ENCODE assay signal across 9 mouse cellular contexts in the genomic region with DNA sequence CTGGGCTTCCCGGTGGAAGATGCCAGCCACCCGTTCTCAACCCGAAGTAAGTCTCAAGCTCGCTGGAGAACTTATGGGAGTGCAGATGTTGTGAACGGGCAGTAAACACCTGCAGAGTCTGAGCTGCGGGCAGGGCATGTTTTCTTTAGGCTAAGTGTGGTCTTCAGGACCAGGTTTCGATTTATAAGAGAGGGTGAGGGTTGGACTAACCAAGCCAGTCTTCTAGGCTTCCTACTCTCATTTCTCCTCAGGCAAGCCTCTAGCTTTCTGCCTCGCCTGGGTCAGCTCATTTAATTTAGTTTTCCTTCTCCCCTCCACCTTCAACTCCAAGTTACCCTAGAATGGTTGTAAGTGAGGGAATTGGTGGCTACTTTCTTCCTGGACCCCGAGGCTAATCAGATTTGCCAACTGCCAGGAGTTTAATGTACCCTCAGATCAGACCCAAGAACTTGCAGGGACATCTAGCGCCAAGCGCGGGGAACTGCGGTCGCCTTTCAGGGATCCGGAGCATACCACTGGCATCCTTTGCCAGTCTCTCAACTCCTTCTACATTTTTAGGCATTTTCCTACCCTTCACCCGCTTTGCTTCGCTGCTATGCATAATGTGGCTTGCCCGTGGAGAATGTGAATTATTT. TPM values are rescaled to one million over a fixed set of nuclear protein-coding genes. Genes with fewer than 3 reads are reported as not detected.
DNase-seq lines count a peak whose midpoint lies in the region; ATAC-seq and TF ChIP-seq lines count a peak whose summit lies in the region.
"Had no signal": no experiment of that assay in that cellular context is flagged by ENCODE, and none has a peak within 500 bp of the region (broad histone marks: within the 10 kb centered on the region; RNA-seq: fewer than 3 reads in every experiment).

No protein-coding gene starts in this region.

- no peak for DNase-seq in cerebellum, adult 2 months
- DNase-seq in cerebellum, adult 9-11 months: no peak
- peak; percentile 74 for DNase-seq in midbrain, embryonic 10.5 days (ENCODE audit: low spot score)
- peak; percentile 42 to 52 for DNase-seq in left cerebral cortex, postnatal 36 days (ENCODE audit: low spot score in 2 of 2)
- DNase-seq in neural tube, embryonic 11.5 days (ENCODE audit: low spot score): peak; percentile 74
- DNase-seq in spleen, adult 12 weeks (ENCODE audit: low spot score): no peak

- no peak for TF ChIP-seq POLR2A in cerebellum, adult 2 months (IDR thresholded peaks at IDR 0.05; ENCODE audit: borderline replicate concordance, insufficient read depth, low read length)

- no peak for ATAC-seq in midbrain, embryonic 15.5 days (replicated peaks)
- no peak for ATAC-seq in embryonic facial prominence, embryonic 15.5 days (ENCODE audit: insufficient number of reproducible peaks, low FRiP score, low TSS enrichment, low read depth)
- no peak for ATAC-seq in neural tube, embryonic 11.5 days (ENCODE audit: insufficient read depth, low FRiP score, low TSS enrichment)

- H3K27ac ChIP-seq in cerebellum, adult 2 months (ENCODE audit: insufficient read depth, low read length): no peak overlapping the region
- no peak overlapping the region for H3K27ac ChIP-seq in midbrain, embryonic 10.5 days (replicated peaks)
- H3K27ac ChIP-seq in midbrain, embryonic 15.5 days: no peak overlapping the region
- no peak overlapping the region for H3K27ac ChIP-seq in embryonic facial prominence, embryonic 15.5 days (replicated peaks)
- no peak overlapping the region for H3K27ac ChIP-seq in neural tube, embryonic 11.5 days (ENCODE audit: low read depth, low read length)
- H3K27ac ChIP-seq: lung, embryonic 15.5 days had no signal

- no peak overlapping the region for H3K4me2 ChIP-seq in midbrain, embryonic 15.5 days
- 0 out of 2 replicates have a peak overlapping the region, but pooled peaks have one; percentile 15 for H3K4me2 ChIP-seq in embryonic facial prominence, embryonic 15.5 days (replicated peaks)
- H3K4me2 ChIP-seq in neural tube, embryonic 11.5 days (ENCODE audit: low read depth): no peak overlapping the region
- H3K4me2 ChIP-seq: lung, embryonic 15.5 days had no signal

- peaks cover 18% of the 10 kb centered on the region; the same call in 1 of the 2 replicates for H3K27me3 ChIP-seq in cerebellum, adult 2 months (ENCODE audit: control insufficient read depth, insufficient read depth, low read length)
- H3K27me3 ChIP-seq in midbrain, embryonic 10.5 days (ENCODE audit: low read depth, poor library complexity, severe bottlenecking): peaks cover 100% of the 10 kb centered on the region
- H3K27me3 ChIP-seq in midbrain, embryonic 15.5 days (replicated peaks): peaks cover 83% of the 10 kb centered on the region
- peaks cover 95% of the 10 kb centered on the region for H3K27me3 ChIP-seq in embryonic facial prominence, embryonic 15.5 days
- peaks cover 97% of the 10 kb centered on the region for H3K27me3 ChIP-seq in neural tube, embryonic 11.5 days (ENCODE audit: control insufficient read depth, insufficient read depth, low read length)

- intact Hi-C loops in left cerebral cortex, postnatal 36 days (cut with DNase I): loop anchor here (2.0 to 10.0 kb wide), 5 partner anchors 597 to 1111 kb away; a partner anchor contains a TSS

- TF ChIP-seq CTCF in cerebellum, adult 2 months (IDR thresholded peaks at IDR 0.05; ENCODE audit: borderline replicate concordance, insufficient read depth, low read depth, low read length): peak; percentile 51; the same call in 1 of the 2 replicates

- H3K36me3 ChIP-seq in midbrain, embryonic 10.5 days: no peaks in the 10 kb centered on the region
- H3K36me3 ChIP-seq in midbrain, embryonic 15.5 days (replicated peaks): no peaks in the 10 kb centered on the region
- no peaks in the 10 kb centered on the region for H3K36me3 ChIP-seq in embryonic facial prominence, embryonic 15.5 days
- H3K36me3 ChIP-seq in neural tube, embryonic 11.5 days (ENCODE audit: control insufficient read depth, insufficient read depth, low read length): no peaks in the 10 kb centered on the region
- H3K36me3 ChIP-seq: lung, embryonic 15.5 days had no signal

- 3% methylated on average over 18 of the region's 18 CpGs for WGBS in cerebellum, adult 2 months
- 4% methylated on average over 18 of the region's 18 CpGs for WGBS in midbrain, embryonic 10.5 days
- WGBS in midbrain, embryonic 15.5 days: 6% methylated on average over 18 of the region's 18 CpGs
- 3% methylated on average over 18 of the region's 18 CpGs for WGBS in embryonic facial prominence, embryonic 15.5 days
- 2% methylated on average over 18 of the region's 18 CpGs for WGBS in neural tube, embryonic 11.5 days

- no peaks in the 10 kb centered on the region for H3K9me3 ChIP-seq in midbrain, embryonic 10.5 days (replicated peaks)
- H3K9me3 ChIP-seq in midbrain, embryonic 15.5 days: no peaks in the 10 kb centered on the region
- H3K9me3 ChIP-seq in embryonic facial prominence, embryonic 15.5 days (replicated peaks): no peaks in the 10 kb centered on the region
- H3K9me3 ChIP-seq in neural tube, embryonic 11.5 days (ENCODE audit: control insufficient read depth, low read length): no peaks in the 10 kb centered on the region
- H3K9me3 ChIP-seq: lung, embryonic 15.5 days had no signal

- H3K9ac ChIP-seq in midbrain, embryonic 15.5 days: no peak overlapping the region
- no peak overlapping the region for H3K9ac ChIP-seq in embryonic facial prominence, embryonic 15.5 days
- H3K9ac ChIP-seq in neural tube, embryonic 11.5 days (ENCODE audit: low read length): no peak overlapping the region
- H3K9ac ChIP-seq: lung, embryonic 15.5 days had no signal

- H3K4me1 ChIP-seq in cerebellum, adult 2 months (ENCODE audit: control insufficient read depth, insufficient read depth, low read length): no peaks in the 10 kb centered on the region
- H3K4me1 ChIP-seq in midbrain, embryonic 10.5 days: peaks cover 21% of the 10 kb centered on the region
- H3K4me1 ChIP-seq in midbrain, embryonic 15.5 days: peaks cover 11% of the 10 kb centered on the region
- H3K4me1 ChIP-seq in embryonic facial prominence, embryonic 15.5 days: peaks cover 27% of the 10 kb centered on the region
- H3K4me1 ChIP-seq in neural tube, embryonic 11.5 days (ENCODE audit: control insufficient read depth, insufficient read depth, low read length): no peaks in the 10 kb centered on the region

- no peak overlapping the region for H3K4me3 ChIP-seq in cerebellum, adult 2 months (replicated peaks; ENCODE audit: insufficient read depth, low read depth, low read length)
- no peak overlapping the region for H3K4me3 ChIP-seq in midbrain, embryonic 10.5 days
- no peak overlapping the region for H3K4me3 ChIP-seq in midbrain, embryonic 15.5 days
- H3K4me3 ChIP-seq in embryonic facial prominence, embryonic 15.5 days (replicated peaks): no peak overlapping the region
- no peak overlapping the region for H3K4me3 ChIP-seq in neural tube, embryonic 11.5 days (ENCODE audit: low read depth, low read length)
- H3K4me3 ChIP-seq: lung, embryonic 15.5 days had no signal

RNA-seq across cellular contexts. Expression of a gene that starts 4.1 kb away (rescaled TPM):
- 0.48 and 0.64 TPM in 2 replicates for polyA plus RNA-seq in cerebellum, adult 2 months (2012; rRNA removed)
- polyA plus RNA-seq in midbrain, embryonic 10.5 days (2016; fragmentation: Nextera tagmentation; extraction: Ambion mirVana): 0.17 and 0.50 TPM in 2 replicates
- 0.31 and 0.52 TPM in 2 replicates for polyA plus RNA-seq in midbrain, embryonic 15.5 days (2015; fragmentation: Nextera tagmentation; extraction: Ambion mirVana)
- polyA plus RNA-seq in embryonic facial prominence, embryonic 15.5 days (2015; fragmentation: Nextera tagmentation; extraction: Ambion mirVana): not detected in 2 replicates
- not detected for total RNA-seq in left cerebral cortex, postnatal 36 days (2021)
- polyA plus RNA-seq in neural tube, embryonic 11.5 days (2014; fragmentation: Nextera tagmentation; extraction: Ambion mirVana): 0.54 and 0.69 TPM in 2 replicates
- polyA plus RNA-seq: lung, embryonic 15.5 days had no signal

RNA-seq across cellular contexts. Expression of a gene that starts 4.7 kb away (rescaled TPM):
- polyA plus RNA-seq in cerebellum, adult 2 months (2012; rRNA removed): 0.10 TPM in 1 of 2 replicates, not detected in the other
- 0.05 TPM in 1 of 2 replicates, not detected in the other for polyA plus RNA-seq in midbrain, embryonic 10.5 days (2016; fragmentation: Nextera tagmentation; extraction: Ambion mirVana)
- 0.06 TPM in 1 of 2 replicates, not detected in the other for polyA plus RNA-seq in midbrain, embryonic 15.5 days (2015; fragmentation: Nextera tagmentation; extraction: Ambion mirVana)
- polyA plus RNA-seq in embryonic facial prominence, embryonic 15.5 days (2015; fragmentation: Nextera tagmentation; extraction: Ambion mirVana): not detected in 2 replicates
- not detected for total RNA-seq in left cerebral cortex, postnatal 36 days (2021)
- polyA plus RNA-seq in neural tube, embryonic 11.5 days (2014; fragmentation: Nextera tagmentation; extraction: Ambion mirVana): 0.41 and 1.0 TPM in 2 replicates
- polyA plus RNA-seq: lung, embryonic 15.5 days had no signal

RNA-seq across cellular contexts. Expression of a gene that starts 11.4 kb away (rescaled TPM):
- not detected in 2 replicates for polyA plus RNA-seq in cerebellum, adult 2 months (2012; rRNA removed)
- polyA plus RNA-seq in midbrain, embryonic 10.5 days (2016; fragmentation: Nextera tagmentation; extraction: Ambion mirVana): not detected in 2 replicates
- polyA plus RNA-seq in midbrain, embryonic 15.5 days (2015; fragmentation: Nextera tagmentation; extraction: Ambion mirVana): not detected in 2 replicates
- polyA plus RNA-seq in embryonic facial prominence, embryonic 15.5 days (2015; fragmentation: Nextera tagmentation; extraction: Ambion mirVana): not detected in 2 replicates
- total RNA-seq in left cerebral cortex, postnatal 36 days (2021): not detected
- polyA plus RNA-seq in neural tube, embryonic 11.5 days (2014; fragmentation: Nextera tagmentation; extraction: Ambion mirVana): 2.1 TPM in 2 replicates
- polyA plus RNA-seq: lung, embryonic 15.5 days had no signal

RNA-seq across cellular contexts. Expression of a gene that starts 15.9 kb away (rescaled TPM):
- not detected in 2 replicates for polyA plus RNA-seq in cerebellum, adult 2 months (2012; rRNA removed)
- not detected in 2 replicates for polyA plus RNA-seq in midbrain, embryonic 10.5 days (2016; fragmentation: Nextera tagmentation; extraction: Ambion mirVana)
- polyA plus RNA-seq in midbrain, embryonic 15.5 days (2015; fragmentation: Nextera tagmentation; extraction: Ambion mirVana): not detected in 2 replicates
- not detected in 2 replicates for polyA plus RNA-seq in embryonic facial prominence, embryonic 15.5 days (2015; fragmentation: Nextera tagmentation; extraction: Ambion mirVana)
- not detected for total RNA-seq in left cerebral cortex, postnatal 36 days (2021)
- polyA plus RNA-seq in neural tube, embryonic 11.5 days (2014; fragmentation: Nextera tagmentation; extraction: Ambion mirVana): 8.1 and 8.5 TPM in 2 replicates
- polyA plus RNA-seq: lung, embryonic 15.5 days had no signal

RNA-seq across cellular contexts. Expression of a gene that starts 28.3 kb away (rescaled TPM):
- not detected in 2 replicates for polyA plus RNA-seq in cerebellum, adult 2 months (2012; rRNA removed)
- not detected in 2 replicates for polyA plus RNA-seq in midbrain, embryonic 10.5 days (2016; fragmentation: Nextera tagmentation; extraction: Ambion mirVana)
- polyA plus RNA-seq in midbrain, embryonic 15.5 days (2015; fragmentation: Nextera tagmentation; extraction: Ambion mirVana): not detected in 2 replicates
- 0.57 and 0.76 TPM in 2 replicates for polyA plus RNA-seq in embryonic facial prominence, embryonic 15.5 days (2015; fragmentation: Nextera tagmentation; extraction: Ambion mirVana)
- total RNA-seq in left cerebral cortex, postnatal 36 days (2021): not detected
- polyA plus RNA-seq in neural tube, embryonic 11.5 days (2014; fragmentation: Nextera tagmentation; extraction: Ambion mirVana): 28.1 and 29.3 TPM in 2 replicates

Comparison
In these comparisons a context has a peak if more than half of its experiments do, and no peak if none do; other contexts are left out.
1. DNase-seq: peak in midbrain, embryonic 10.5 days (single experiment), left cerebral cortex, postnatal 36 days (2 of 2) and neural tube, embryonic 11.5 days (single experiment); none in cerebellum, adult 2 months (0 of 2), cerebellum, adult 9-11 months (single experiment) and spleen, adult 12 weeks (single experiment).